Mouse (Mus musculus) macrophage (primary cell): Measurements from ENCODE around the gene Prkcd. TPM values are rescaled to one million over a fixed set of nuclear protein-coding genes. Genes with fewer than 3 reads are reported as not detected.
A peak's percentile ranks its signal among the peaks of the same experiment; 100 is the strongest.

ENCODE experiments used
- H3K27ac ChIP-seq: fragments of 350-480 bp; formaldehyde crosslinking; 2 replicates; pipeline ENCODE4 v1.9.0; 2021
- H3K36me3 ChIP-seq: fragments of 350-480 bp; formaldehyde crosslinking; 2 replicates; pipeline ENCODE4 v1.9.0; 2021; ENCODE audit errors: inconsistent target
- H3K4me3 ChIP-seq: fragments of 350-480 bp; formaldehyde crosslinking; 2 replicates; pipeline ENCODE4 v1.9.0; 2021; ENCODE audit errors: inconsistent target
- H3K79me2 ChIP-seq: fragments of 350-480 bp; formaldehyde crosslinking; 2 replicates; pipeline ENCODE4 v1.9.0; 2021; ENCODE audit errors: inconsistent target
- WGBS: methylation state at CpG from one replicate; pipeline ENCODE4 v1.1.7; 2026; ENCODE audit warnings: inconsistent platforms; ENCODE audit not compliant: missing documents; 5-methylcytosine and 5-hydroxymethylcytosine counted together
- polyA plus RNA-seq: library from polyadenylated mRNA; stranded (reverse); fragments of 250-400 nt; gene quantifications from 3 replicates; pipeline ENCODE4 v1.2.4, GENCODE M21; 2018; ENCODE audit warnings: inconsistent platforms

The Prkcd gene
- polyA plus RNA-seq, 1 experiment from 2014 or later = 176 TPM

DNA sequence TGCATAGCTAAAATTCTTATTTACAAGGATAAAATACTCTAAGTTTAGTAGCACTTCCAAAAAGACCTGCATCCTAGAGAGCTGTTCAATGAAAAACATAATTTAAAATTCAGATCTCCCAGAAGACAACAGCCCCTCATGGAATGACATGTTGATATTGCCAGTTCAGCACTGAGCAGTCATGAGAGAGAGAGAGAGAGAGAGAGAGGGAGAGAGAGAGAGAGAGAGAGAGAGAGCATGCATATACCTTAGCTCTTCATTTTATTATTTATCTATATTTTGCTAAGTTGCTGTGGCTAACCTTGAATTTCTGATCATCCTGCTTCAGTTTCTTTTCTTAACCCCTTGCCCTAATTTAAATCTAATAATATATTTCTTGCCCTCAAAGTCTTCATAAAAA is 63.7 kb downstream of the Prkcd start:
- Histone ChIP-seq H3K4me3 (no peak overlapping the region), H3K36me3 (peaks cover 73% of the 10 kb centered on the region), H3K79me2 (peaks cover 40% of the 10 kb centered on the region), H3K27ac (no peak overlapping the region)

DNA sequence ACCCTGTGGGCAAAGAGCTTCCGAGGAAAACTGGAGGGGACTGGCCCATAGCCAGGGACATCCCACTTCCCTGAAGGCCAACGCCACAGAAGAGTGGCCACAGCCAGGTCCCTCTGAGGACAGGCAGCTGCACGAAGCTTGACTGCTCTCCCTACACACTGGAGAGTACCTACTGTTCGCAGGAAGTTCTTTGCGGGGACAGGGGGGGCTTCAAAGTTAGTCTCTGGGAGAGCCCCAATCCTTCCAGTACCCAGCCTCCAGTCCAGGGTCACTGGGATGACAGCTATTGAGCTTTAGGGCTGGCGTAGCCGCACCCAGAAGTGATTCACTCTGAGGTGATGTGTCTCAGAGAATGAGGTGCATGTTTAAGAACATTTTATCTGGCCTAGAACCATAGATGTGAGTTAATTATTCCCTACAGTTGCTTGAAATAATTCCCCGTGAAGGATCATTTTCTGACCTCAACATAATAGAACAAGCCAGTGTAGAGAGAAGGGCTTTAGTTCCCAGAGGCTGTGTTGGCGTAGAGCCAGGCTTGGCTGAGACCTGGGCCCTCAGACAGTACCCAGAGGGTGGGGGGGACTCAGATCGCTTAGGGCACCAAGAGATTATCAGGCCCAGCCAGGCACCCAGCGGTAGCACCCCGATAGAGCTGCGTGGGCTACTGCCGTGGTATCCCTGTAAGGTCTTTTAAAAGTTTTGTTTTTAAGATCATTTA is 64.4 kb downstream of the Prkcd start:
- Histone ChIP-seq H3K79me2 (peaks cover 47% of the 10 kb centered on the region), H3K27ac (no peak overlapping the region), H3K4me3 (no peak overlapping the region), H3K36me3 (peaks cover 70% of the 10 kb centered on the region)
- 94% methylated on average over 14 of the region's 14 CpGs for WGBS

DNA sequence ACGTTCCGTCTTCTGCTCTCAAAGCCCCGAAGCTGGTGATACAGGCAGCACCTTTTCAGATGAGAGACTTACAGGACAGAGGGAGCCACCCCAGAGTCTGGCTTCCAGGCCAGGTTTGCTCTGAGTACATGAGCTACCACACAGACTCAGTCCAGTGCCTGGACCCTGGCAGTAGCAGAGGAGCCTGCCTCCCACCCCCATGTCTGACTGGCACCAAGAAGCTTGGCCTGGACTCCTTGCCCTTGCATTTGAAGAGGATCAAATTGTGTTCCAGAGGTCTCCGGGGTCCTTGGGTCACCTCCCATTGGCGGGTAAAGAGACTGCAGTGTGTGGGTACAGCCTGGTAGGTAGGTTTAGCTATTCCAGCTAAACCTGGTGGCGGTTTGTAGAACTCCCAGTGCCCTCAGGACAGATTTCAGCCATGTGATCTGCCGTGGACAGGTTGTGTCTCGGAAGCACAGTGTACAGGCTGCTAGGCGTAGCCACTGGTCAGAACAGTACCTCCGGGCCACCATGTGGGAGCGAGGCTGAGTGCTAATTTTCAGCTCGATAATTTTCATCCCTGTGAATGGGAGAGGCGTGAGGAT is 65.1 kb downstream of the Prkcd start:
- Histone ChIP-seq H3K4me3 (no peak overlapping the region), H3K36me3 (peaks cover 69% of the 10 kb centered on the region), H3K27ac (no peak overlapping the region), H3K79me2 (peaks cover 55% of the 10 kb centered on the region)
- 92% methylated on average over 13 of the region's 13 CpGs for WGBS

DNA sequence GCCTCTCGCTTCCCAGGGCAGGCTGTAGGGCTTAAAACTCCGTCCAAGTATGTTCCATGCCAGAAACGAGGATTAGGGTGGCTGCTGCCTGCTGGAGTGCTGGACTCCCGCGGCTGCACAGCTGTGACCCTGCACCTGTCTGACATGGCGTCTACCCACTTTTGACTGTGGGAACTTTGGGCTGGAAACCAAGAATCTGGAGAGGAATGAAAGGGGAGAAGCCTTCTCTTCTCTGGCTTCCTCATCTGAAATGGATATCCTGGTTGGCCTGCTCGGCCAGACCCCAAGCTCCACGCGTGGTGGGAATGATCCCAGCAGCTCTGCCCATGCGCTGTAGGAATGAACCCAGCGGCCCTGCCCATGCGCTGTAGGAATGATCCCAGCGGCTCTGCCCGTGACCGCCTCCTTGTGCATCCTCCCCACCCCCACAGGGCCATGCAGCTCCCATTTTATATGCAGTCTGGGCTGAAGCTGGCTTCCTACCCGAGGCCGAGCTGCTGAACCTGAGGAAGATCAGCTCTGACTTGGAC is 66.6 kb downstream of the Prkcd start:
- H3K27ac ChIP-seq = no peak overlapping the region
- 95% methylated on average over 17 of the region's 17 CpGs for WGBS
- H3K79me2 ChIP-seq = peaks cover 62% of the 10 kb centered on the region
- peaks cover 61% of the 10 kb centered on the region for H3K36me3 ChIP-seq
- H3K4me3 ChIP-seq = no peak overlapping the region

DNA sequence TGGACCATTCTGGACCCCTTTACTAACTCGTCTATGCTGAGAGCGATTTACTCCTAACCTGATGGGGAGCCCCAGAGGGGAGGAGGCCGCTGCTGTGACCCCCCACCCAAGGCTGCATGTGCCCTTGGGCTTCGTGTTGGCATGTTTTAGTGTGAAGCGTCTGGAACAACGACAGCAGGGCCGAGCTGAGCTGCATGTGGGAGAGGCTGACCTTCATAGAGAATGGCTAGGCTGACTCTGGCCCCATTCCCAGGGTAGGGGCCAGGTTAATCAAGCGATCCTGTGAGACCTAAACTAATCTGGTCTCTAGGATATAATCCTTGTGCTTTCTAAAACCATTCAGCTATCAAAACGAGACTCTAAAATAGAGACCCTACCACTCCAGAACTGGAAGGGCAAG is 68.3 kb downstream of the Prkcd start:
- Histone ChIP-seq H3K79me2 (peaks cover 78% of the 10 kb centered on the region), H3K27ac (no peak overlapping the region), H3K36me3 (peaks cover 61% of the 10 kb centered on the region), H3K4me3 (no peak overlapping the region)
- 95% methylated on average over 9 of the region's 9 CpGs for WGBS

DNA sequence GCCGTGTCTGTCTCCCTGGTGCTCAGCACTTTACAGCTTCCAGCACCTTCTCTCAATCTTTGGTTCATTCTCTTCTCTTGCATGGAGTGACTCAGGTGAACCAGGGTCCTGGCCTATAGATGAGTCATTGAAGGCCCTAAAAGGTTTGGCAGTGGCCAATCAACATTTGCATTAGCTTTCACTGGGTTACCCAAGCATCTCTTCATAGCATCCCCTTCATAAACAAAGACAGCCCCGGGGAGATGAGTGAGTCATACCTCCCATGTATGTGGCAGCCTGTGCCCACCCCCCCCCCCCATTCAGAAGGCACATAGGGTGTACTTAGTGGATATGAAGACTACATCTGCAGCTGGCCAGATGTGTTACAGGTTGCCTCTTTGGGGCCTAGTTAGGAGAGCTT is 69.4 kb downstream of the Prkcd start:
- H3K79me2 ChIP-seq = peaks cover 89% of the 10 kb centered on the region
- H3K36me3 ChIP-seq = peaks cover 56% of the 10 kb centered on the region
- WGBS = 90% methylated on average over 2 of the region's 2 CpGs
- H3K27ac ChIP-seq = no peak overlapping the region
- no peak overlapping the region for H3K4me3 ChIP-seq

DNA sequence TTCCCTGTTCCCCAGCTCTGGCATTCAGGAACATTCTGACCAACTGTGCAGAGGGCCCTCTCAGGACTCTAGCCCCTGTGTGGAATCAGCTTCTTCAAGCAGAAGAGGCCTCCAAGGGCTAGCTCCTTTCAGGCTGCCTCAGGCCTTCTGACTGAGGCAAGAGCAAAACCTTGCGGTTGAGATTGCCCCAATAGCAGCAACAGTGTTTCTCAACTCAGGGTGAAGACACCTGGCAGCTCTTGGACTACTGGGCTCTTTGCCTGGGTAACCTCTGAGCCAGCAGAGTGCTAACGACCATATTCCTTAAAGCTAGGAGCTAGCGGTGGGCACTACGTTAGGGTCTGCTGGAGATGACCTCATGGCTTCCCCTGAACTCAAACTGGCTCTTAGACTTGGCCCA is 72.8 kb downstream of the Prkcd start:
- peaks cover 88% of the 10 kb centered on the region for H3K79me2 ChIP-seq
- H3K27ac ChIP-seq = no peak overlapping the region
- WGBS = 45% methylated on average over 4 of the region's 4 CpGs
- peaks cover 23% of the 10 kb centered on the region; the same call in 1 of the 2 replicates for H3K36me3 ChIP-seq
- H3K4me3 ChIP-seq = no peak overlapping the region

DNA sequence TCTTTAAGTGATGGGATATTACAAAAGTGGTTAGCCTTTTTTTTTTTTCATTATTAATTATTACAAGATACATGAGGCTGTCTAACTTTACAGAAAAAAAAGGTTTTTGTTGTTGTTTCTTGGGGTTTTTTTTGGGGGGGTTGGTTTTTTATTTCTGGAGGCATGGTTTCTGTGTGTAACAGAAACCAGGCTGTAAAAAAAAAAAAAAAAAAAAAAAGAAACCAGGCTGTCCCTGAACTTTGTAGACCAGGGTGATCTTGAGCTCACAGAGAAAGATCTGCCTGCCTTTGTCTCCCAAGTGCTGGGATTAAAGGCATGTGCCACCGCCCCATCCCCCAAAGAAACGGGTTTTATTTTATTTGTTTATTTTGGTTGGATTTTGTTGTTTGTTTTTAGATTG is 74.0 kb downstream of the Prkcd start:
- Histone ChIP-seq H3K79me2 (peaks cover 76% of the 10 kb centered on the region), H3K36me3 (0 out of 2 replicates have a peak, but pooled peaks cover 11% of the 10 kb centered on the region), H3K4me3 (no peak overlapping the region), H3K27ac (no peak overlapping the region)
- 92% methylated on average over 2 of the region's 2 CpGs for WGBS

DNA sequence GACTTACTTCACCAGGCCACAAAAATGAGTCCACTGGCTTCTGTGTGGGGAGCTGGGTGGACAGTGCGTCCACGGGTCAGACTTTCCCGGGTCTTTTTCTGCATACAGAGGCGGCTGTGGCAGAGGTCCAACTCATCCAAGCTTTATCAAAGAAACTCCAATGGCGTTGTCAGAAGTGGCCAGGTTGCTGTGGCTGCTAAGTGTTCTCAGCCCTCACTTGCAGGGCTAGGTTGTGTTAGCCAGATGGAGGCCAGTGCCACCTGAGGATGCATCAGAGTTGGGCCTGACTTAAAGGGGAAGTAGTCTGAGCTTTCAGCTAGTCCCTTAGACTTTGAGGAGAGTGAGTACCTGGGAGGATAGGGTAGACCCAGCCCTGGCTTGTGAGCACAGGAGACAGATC is 74.5 kb downstream of the Prkcd start:
- Histone ChIP-seq H3K4me3 (no peak overlapping the region), H3K36me3 (0 out of 2 replicates have a peak, but pooled peaks cover 10% of the 10 kb centered on the region), H3K27ac (no peak overlapping the region), H3K79me2 (peaks cover 71% of the 10 kb centered on the region)
- 64% methylated on average over 5 of the region's 5 CpGs for whole genome bisulfite sequencing

DNA sequence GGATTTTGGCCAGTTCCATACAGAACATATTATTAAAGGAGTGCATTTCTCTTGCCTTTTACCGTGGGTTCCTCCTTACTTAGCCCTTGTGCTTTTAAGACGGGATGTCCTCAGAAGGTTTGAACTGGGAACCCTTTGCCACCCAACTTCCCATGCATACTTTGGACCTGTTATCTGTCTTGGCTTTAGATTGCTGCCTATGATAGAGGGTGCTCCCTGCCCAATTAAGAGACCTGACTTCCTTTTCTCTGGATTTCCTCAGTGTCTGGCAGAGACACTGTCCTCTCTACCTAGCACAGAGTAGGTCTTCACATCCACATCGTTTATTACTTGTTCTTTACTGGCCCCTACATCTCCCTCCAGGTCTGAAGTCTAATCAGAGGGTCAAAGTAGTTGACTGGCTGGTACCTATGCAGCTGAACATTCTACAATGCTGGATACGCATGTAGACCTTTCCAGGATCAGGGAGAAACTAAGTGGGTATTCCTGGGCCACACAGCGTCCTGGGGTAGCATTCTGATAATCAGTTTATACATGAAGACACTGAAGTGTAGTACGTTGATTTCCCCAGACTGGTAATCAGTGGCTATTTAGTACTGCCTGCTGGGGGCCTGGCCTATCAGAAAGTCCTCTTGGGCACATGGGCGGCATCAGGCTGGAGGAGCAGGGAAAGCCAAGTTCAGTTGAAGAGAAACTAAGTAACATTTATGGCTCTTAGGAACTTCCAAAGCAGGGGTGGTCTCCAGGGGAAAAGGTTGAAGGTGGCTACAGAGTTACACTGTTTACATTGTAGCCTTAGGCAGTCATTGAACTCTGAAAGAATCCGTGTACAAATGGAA is 75.6 kb downstream of the Prkcd start:
- 35% methylated on average over 8 of the region's 8 CpGs for WGBS
- Histone ChIP-seq H3K27ac (peak overlapping the region; percentile 84), H3K79me2 (peaks cover 60% of the 10 kb centered on the region), H3K36me3 (no peaks in the 10 kb centered on the region), H3K4me3 (peak overlapping the region; percentile 88)

DNA sequence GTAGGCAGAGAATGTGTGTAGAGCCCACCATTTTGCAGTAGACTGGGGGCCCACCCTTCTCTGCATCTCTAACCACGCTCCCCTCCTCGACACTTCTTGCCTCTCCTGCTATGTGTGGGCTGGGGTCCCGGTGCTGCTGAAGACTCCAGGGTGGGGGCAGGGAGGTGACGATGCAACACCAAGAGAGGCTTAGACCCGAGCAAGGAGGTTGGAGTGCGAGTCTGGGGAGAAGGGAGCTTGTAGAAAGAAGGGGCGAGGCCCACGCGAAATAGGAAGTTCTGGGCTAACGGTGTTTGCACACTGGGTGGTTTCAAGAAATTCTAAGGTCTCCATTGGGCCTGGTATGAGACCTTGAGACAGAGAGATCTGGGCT is 76.2 kb downstream of the Prkcd start:
- H3K27ac ChIP-seq = peak overlapping the region; percentile 84
- 2% methylated on average over 10 of the region's 10 CpGs for WGBS
- H3K79me2 ChIP-seq = peaks cover 54% of the 10 kb centered on the region
- H3K4me3 ChIP-seq = peak overlapping the region; percentile 88
- H3K36me3 ChIP-seq = no peaks in the 10 kb centered on the region

DNA sequence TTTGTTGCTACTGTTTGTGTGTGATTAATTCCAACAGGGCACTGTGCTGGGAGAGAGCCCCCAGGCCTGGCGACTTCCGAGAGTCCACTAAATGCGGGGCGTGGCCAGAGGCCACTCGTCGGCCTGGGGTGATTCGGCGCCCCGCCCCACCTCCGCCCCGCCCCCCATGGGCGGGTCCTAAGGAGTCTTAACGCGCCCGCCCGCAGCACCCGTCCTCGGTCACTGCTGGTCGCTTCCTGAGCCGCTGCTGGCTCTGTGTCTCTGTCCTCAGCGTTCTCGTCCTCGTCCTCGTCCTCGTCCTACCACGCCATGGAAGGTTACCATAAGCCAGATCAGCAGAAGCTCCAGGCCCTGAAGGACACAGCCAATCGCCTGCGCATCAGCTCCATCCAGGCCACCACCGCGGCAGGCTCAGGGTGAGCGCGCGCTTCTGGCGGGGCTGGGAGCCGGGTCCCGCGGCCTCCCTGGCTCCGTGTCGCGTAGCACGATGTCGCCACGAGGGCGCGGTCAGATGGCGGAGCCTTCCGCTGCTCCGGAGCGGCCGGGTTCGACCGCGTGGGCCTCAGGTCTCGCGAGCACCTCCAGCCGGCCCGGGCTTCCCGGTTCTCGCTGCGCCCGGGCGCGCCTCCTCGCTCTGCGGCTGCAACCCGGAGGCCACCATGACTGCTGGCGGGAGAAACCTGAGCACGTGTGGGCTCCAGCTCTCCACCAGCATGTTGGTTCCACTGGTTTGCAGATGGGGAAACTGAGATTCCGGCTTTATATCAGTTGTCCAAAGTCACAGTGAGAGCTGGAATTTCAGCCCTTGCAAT is 76.8 kb downstream of the Prkcd start:
- H3K4me3 ChIP-seq = peak overlapping the region; percentile 88
- no peaks in the 10 kb centered on the region for H3K36me3 ChIP-seq
- peaks cover 48% of the 10 kb centered on the region for H3K79me2 ChIP-seq
- peak overlapping the region; percentile 85 for H3K27ac ChIP-seq
- 0% methylated on average over 67 of the region's 69 CpGs for WGBS

DNA sequence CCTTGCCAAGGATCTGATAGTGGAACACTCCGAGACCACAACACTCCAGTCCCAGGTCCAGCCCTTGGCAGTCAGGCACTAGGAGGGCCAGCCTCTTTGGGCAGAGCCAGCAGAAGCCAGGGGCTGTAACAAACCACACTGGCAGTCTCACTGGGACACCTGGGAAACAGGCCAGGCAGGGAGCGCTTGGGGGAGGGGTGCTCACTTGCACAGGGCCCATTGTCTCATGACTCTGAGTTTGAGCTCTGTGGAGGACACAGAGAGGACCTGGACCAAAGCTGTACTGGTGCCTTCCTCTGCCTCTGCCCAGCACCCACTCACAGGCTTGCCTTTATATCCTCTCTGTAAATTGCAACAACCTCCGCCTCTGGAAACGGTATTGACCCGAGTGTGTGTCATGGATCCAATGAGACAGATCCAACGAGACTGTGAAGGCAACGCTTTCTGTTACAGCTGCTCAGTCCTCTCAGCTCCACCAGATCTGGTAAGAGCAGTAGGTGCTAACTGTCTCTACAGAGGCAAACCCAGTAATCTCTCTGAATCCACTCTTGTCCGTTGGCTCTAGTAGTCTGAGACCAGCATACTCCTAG is 77.8 kb downstream of the Prkcd start, which contains the start of gene Tkt:
Tkt (plus strand) TSS at position 229 of the 590 bp plus-strand sequence.
- WGBS = 54% methylated on average over 8 of the region's 8 CpGs
- Histone ChIP-seq H3K4me3 (peak within 1 kb of the TSS; percentile 30; the same call in 1 of the 2 replicates), H3K27ac (peak within 1 kb of the TSS; percentile 85), H3K36me3 (no peaks in the 10 kb centered on the region), H3K79me2 (peaks cover 38% of the 10 kb centered on the region)
